Mouse (Mus musculus): ENCODE measurements around the gene Chrna9.

DNA sequence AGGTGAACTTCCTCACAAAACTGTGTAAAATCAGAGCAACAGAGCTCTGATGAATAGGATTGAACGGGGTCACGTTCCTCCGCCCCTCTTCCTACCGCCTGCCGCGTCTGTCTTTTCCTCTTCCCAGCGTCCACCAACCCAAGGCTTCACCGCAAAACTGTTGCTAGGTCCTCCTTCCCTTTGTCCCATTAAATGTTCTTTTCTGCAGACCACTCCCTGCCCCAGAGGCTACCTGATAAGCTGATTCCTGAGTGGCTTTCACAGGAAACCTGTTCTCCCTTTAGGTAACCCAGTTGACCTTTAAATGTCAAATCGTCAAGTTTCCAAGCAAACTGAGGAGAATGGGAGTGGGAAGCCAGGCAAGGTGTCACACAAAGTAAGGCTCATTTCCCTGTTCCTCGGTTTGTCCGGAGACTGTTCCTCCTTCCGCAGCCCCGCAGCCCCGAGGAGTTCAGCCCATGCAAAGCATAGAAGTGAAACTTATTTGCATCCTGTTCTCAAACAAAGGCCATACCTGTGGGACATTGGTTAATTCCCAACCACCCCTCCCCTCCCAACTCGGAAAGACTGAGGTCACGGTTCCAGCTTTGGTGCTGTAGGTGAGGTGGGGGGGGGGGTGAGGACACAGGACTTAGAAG, 70.4 kb downstream of the Chrna9 start:
- TF ChIP-seq GATA1 (IDR thresholded peaks at IDR 0.05; ENCODE audit: borderline replicate concordance, low read length) = no peak
- no peak for TF ChIP-seq CTCF (IDR thresholded peaks at IDR 0.05; ENCODE audit: low read depth, low read length)
- no peak for TF ChIP-seq TAL1 (conservative IDR thresholded peaks at IDR 0.05; ENCODE audit: low read depth, low read length)
- TF ChIP-seq GATA2 (IDR thresholded peaks at IDR 0.05; ENCODE audit: borderline replicate concordance, low read depth, low read length) = no peak
- TF ChIP-seq POLR2AphosphoS5 (IDR thresholded peaks at IDR 0.05; ENCODE audit: insufficient replicate concordance, low read depth, low read length) = no peak

Data from G1E (cell line).